Mouse (Mus musculus) frontal cortex, postnatal 10 days (tissue): ENCODE data around the gene H2al1b.
"Not testable (repeated sequence)": the region's sequence is repeated elsewhere in the genome, so short reads cannot be mapped to it uniquely, and the experiment has no call there.

Source experiments
- DNase-seq, 2 experiments: peaks; one replicate each; pipeline ENCODE4 v3.0.0; 2022; ENCODE audit warnings: low spot score in 2 of 2, mixed read lengths in 1 of 2

The H2al1b gene

DNA sequence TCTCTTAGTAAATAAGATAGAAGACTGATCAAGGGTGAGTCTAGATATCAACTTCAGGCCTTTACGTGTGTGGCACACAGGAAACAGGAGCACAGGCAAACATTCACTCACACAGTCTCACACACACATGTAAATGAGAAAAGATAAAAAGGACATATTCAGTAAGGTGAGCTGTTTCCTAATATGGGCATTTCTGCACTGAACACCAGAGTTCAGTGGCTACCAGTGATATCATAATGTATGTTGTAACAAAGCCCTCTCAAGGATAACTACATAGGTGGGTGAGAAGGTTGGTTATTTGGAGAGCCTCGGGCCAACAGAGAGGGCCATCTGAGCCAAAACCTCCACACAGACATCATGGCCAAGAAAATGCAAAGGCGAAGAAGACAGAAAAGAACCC, at the start of gene H2al1b:
TSS of gene H2al1b (plus strand) at position 301 of the 400 bp plus-strand sequence.
- DNase-seq, result not testable (repeated sequence)

DNA sequence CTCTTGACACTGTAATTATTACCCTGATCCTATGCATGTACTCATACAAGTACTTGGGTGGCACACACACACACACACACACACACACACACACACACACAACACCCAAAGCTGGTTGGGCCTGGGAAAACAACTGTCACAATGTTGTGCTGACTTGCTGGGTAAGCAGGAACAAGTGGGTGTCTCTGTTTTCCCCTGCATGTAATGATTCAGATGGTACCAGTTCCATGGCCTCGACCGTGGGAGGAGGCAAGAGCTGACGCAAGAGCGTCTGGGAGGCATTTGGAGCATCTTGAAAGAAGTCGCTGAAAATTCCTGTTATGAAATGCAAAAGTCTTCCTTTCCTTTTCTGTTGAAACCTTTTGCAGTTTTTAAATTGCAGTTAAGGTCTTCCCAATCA, 48.2 kb upstream of the H2al1b start:
- peak; percentile 14 to 19 for DNase-seq

DNA sequence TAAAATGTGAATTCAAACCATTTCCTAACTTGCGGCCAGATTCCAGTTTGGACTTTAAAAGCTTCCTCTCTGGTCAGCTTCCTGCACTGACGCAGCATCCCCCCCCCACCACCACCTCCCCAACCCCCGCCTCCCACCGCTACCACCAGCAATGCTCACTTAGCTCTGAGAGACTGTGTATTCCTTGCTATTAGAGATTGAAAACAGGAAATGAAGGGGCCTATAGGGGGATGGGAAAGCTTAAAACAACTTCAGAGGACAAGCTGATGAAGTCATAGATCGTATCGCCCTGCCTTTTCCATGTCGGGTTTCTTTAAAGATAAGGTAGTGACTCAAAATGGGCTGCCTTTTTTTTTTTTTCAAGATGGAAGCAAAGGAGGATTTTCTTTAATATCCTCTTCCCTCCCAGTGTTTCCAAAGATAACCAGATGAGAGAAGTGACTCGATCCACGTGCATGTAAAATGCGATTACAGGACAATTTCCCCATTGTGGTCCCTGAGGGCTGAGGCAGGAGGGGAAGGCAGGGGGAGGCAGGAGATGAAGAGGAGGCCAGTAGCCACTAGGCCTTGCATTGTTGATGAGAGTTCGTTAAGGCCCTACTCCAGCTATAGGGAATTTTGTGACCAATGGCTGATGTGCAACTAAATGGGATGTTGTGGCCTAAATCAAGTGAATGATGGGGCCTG, 47.6 kb upstream of the H2al1b start:
- DNase-seq, result no peak

DNA sequence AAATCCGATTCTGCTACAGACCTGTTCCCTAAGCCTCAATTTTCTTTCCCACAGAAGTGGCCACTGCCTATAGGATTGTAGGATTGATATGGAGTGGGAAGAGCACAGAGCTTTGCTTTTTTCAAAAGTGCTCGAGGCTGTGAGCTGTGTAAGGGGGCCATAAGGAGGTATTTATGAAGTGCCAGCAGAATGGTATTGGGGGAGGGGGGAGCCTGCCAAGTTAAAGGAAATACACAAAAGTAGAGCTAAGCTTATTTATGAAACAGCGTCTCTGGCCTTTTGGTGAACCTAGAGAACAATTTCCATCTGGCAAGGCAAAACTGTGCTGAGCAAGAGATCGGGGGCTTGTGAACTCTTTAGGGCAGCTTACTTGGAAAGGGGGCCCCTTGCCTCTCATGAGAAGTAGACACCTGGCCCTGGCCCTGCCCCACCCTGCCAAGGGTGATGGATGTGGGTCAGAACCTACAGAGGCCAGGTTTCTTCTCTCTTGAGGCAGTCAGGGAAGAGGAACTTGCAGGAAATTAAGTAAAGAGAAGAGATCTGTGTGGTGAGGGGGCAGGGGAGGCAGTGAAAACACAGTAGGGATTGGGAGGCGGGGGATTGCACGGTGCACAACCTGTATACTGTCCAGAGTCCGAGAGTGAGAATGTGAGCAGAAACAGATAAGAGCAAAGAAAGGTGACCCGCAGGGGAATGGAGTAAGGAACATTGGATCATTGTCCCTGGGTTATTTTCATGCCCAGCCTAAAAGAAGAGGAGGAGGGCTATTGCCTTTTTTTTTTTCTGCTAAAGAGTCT, 46.5 kb upstream of the H2al1b start:
- DNase-seq, result no peak

DNA sequence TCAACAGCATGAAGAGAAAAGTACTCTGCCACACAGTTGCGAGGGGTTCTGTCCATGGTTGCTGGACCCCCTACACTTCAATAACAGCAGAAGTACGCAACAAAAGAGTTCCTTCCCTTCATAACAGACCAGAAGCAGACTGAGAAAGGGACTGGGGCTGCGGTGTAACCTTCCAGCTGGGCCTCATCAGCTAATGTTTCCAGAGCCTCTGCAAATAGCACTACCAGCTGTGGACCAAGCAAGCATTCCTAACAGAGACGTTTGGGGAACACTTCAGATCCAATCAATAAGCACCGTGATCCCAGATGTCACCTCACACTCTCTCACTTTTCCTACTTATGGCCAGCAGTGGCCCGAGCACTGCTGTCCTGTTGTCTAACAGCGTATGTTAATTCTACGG, 37.3 kb upstream of the H2al1b start:
- no peak for DNase-seq

DNA sequence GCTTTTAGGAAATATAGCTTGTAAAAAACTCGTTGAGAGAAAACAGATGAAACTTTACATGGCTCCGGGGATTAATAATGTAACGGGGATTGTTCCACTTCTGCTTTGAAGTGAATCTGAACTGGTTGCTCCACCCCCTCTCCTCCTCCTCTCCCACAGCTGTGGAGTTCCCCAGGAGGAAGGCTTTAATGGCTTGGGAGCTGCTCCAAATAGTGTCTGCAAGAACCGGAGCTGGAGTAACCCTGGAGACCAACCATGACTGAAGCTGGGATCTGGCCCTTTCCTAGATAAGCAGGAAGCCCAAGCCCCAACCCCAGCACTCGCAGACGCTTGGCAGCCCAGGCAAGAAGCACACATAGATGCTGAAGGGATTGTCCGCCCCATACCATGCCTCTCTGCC, 34.4 kb upstream of the H2al1b start:
- DNase-seq, result peak in 1 of 2 experiments; percentile 8

DNA sequence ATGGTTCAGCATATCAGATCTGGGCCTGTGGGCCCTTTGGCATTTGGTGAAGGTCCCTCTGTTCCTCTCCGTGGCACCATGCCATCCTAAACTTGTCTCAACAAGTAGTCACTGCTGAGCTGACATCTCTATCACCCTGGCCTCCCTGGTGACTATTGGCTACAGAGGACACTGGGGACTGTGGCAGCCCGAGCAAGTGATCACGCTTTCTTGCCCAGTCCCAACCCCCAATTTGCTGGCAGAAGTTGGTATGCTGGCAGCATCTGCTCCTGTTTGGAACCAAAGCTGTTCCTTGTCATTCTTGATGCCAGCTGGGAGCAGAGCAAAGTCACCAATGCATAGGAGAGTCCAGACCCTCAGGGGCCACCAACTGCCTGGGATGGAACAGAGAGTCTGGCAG, 33.2 kb upstream of the H2al1b start:
- peak; percentile 22 to 23 for DNase-seq

DNA sequence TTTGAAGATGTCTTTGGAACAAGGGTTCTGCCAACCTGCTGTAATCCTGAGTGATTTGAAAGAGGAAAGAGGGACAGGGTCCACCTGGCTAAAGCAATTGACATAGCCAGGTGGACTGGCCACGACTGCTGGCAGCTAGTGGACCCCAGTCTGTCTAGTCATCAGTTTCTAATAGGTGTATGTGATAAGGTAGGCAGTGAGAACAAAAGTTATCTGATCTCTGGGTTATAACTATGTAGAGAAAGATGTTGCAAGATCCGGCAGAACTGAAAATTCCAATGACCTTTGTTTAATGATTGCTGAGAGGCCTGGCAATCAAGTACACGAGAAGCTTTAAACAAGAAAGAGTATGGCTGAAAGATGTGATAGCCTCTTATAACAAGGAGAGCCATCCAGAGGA, 29.0 kb upstream of the H2al1b start:
- DNase-seq, result no peak

DNA sequence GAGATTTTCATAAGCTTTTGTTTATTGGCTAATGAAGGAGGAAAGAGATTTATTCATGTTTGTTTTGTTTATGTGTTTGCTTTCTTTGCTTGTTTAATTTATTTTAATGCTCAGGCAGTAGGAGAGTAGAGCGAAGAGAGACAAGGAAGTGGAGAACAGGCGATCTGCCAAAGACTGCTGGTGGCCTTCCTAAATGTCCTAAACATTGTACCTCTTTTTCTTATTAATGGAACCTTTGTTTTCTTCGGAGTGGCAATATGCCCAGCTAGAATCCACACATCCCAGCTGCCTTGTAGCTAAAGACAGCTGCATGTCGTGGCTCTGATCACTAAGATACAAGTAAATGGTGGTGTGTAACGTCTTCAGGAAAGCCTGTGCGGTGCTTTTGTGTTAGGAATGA, 25.1 kb upstream of the H2al1b start:
- no peak for DNase-seq

DNA sequence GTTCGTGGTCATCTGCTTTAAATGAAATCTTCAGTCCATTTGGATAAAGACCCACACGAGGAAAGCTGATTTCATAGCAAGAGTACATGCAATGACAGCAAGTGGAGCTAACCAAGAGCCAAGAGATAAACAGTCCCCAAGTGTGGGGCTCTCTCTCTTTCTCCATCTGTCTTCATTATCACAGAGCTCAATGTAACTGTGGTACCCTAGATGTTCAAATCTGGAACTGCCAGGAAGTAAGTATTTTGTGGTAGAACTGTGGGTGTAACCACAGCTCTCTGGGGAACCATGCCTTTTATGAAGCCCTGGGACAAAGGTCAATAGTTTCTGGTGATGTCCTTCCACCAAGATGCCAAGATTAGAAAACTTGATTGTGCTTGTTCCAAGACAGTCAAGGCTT, 21.5 kb upstream of the H2al1b start:
- no peak for DNase-seq

DNA sequence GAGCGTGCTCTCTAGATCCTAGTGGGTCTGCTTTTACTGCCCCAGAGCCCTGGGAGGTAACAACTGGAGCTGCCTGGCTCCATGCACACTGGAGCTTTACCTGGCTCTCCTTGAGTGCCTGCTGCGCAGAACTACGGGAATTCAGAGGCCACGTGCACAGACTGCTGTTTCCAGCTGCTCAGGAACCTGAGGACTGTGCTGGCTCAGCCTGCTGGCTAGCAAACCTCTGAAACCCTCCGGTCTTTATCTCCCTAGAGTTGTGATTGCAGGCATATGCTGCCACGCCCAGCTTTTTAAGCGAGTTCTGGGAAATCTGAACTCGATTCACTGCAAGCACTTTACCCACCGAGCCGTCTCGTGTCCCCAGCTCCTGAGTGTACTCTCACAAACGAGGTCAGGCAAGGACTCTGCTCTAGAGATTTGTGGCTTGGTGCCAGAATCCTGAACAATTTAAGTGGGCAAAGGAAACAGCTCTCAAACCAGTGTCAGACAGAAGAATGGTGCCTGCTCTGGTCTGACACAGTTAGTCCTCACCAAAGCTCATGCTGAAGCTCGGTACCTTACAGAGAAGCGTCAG, 13.8 kb upstream of the H2al1b start:
- DNase-seq, result no peak

DNA sequence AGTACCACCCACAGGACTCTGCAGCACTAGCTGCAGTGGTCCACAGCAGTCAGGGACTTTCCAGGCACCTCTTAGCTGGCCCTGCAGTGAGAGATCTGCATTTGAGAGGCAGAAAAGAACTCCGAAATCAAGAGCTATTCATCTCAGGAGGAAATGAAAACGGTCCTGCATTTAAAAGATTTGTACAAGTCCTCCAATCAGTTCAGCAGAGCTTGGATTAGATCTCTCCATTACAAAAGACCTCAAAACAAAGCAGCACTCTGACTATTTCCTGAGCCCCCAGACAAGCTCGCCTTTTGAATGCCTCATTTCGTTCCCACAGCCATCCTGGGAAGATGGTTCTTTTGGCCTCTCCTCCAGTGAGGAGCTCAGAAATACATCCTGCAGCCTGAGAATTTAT, 13.0 kb upstream of the H2al1b start:
- DNase-seq, result no peak

DNA sequence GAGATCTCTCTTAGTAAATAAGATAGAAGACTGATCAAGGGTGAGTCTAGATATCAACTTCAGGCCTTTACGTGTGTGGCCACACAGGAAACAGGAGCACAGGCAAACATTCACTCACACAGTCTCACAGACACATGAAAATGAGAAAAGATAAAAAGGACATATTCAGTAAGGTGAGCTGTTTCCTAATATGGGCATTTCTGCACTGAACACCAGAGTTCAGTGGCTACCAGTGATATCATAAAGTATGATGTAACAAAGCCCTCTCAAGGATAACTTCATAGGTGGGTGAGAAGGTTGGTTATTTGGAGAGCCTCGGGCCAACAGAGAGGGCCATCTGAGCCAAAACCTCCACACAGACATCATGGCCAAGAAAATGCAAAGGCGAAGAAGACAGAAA, 3.3 kb upstream of the H2al1b start, which contains the start of gene H2al1a:
TSS of gene H2al1a (plus strand) at position 301 of the 400 bp plus-strand sequence.
- not testable (repeated sequence) for DNase-seq

DNA sequence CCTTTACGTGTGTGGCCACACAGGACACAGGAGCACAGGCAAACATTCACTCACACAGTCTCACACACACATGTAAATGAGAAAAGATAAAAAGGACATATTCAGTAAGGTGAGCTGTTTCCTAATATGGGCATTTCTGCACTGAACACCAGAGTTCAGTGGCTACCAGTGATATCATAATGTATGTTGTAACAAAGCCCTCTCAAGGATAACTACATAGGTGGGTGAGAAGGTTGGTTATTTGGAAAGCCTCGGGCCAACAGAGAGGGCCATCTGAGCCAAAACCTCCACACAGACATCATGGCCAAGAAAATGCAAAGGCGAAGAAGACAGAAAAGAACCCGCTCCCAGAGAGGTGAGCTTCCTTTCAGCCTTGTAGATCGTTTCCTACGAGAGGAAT, 3.1 kb downstream of the H2al1b start, which contains the start of gene H2al1c:
TSS of gene H2al1c (plus strand) at position 301 of the 400 bp plus-strand sequence.
- not testable (repeated sequence) for DNase-seq

DNA sequence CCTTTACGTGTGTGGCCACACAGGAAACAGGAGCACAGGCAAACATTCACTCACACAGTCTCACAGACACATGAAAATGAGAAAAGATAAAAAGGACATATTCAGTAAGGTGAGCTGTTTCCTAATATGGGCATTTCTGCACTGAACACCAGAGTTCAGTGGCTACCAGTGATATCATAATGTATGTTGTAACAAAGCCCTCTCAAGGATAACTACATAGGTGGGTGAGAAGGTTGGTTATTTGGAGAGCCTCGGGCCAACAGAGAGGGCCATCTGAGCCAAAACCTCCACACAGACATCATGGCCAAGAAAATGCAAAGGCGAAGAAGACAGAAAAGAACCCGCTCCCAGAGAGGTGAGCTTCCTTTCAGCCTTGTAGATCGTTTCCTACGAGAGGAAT, 6.3 kb downstream of the H2al1b start, which contains the start of gene H2al1d:
TSS of gene H2al1d (plus strand) at position 301 of the 400 bp plus-strand sequence.
- DNase-seq, result not testable (repeated sequence)

DNA sequence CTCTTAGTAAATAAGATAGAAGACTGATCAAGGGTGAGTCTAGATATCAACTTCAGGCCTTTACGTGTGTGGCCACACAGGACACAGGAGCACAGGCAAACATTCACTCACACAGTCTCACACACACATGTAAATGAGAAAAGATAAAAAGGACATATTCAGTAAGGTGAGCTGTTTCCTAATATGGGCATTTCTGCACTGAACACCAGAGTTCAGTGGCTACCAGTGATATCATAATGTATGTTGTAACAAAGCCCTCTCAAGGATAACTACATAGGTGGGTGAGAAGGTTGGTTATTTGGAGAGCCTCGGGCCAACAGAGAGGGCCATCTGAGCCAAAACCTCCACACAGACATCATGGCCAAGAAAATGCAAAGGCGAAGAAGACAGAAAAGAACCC, 9.4 kb downstream of the H2al1b start, which contains the start of gene H2al1e:
TSS of gene H2al1e (plus strand) at position 301 of the 400 bp plus-strand sequence.
- not testable (repeated sequence) for DNase-seq

DNA sequence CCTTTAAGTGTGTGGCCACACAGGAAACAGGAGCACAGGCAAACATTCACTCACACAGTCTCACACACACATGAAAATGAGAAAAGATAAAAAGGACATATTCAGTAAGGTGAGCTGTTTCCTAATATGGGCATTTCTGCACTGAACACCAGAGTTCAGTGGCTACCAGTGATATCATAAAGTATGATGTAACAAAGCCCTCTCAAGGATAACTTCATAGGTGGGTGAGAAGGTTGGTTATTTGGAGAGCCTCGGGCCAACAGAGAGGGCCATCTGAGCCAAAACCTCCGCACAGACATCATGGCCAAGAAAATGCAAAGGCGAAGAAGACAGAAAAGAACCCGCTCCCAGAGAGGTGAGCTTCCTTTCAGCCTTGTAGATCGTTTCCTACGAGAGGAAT, 12.6 kb downstream of the H2al1b start, which contains the start of gene H2al1f:
TSS of gene H2al1f (plus strand) at position 301 of the 400 bp plus-strand sequence.
- DNase-seq, result not testable (repeated sequence)

DNA sequence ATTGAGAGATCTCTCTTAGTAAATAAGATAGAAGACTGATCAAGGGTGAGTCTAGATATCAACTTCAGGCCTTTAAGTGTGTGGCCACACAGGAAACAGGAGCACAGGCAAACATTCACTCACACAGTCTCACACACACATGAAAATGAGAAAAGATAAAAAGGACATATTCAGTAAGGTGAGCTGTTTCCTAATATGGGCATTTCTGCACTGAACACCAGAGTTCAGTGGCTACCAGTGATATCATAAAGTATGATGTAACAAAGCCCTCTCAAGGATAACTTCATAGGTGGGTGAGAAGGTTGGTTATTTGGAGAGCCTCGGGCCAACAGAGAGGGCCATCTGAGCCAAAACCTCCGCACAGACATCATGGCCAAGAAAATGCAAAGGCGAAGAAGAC, 15.7 kb downstream of the H2al1b start, which contains the start of gene H2al1g:
TSS of gene H2al1g (plus strand) at position 301 of the 400 bp plus-strand sequence.
- DNase-seq, result not testable (repeated sequence)

DNA sequence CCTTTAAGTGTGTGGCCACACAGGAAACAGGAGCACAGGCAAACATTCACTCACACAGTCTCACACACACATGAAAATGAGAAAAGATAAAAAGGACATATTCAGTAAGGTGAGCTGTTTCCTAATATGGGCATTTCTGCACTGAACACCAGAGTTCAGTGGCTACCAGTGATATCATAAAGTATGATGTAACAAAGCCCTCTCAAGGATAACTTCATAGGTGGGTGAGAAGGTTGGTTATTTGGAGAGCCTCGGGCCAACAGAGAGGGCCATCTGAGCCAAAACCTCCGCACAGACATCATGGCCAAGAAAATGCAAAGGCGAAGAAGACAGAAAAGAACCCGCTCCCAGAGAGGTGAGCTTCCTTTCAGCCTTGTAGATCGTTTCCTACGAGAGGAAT, 19.0 kb downstream of the H2al1b start, which contains the start of gene H2al1h:
TSS of gene H2al1h (plus strand) at position 301 of the 400 bp plus-strand sequence.
- DNase-seq, result not testable (repeated sequence)

DNA sequence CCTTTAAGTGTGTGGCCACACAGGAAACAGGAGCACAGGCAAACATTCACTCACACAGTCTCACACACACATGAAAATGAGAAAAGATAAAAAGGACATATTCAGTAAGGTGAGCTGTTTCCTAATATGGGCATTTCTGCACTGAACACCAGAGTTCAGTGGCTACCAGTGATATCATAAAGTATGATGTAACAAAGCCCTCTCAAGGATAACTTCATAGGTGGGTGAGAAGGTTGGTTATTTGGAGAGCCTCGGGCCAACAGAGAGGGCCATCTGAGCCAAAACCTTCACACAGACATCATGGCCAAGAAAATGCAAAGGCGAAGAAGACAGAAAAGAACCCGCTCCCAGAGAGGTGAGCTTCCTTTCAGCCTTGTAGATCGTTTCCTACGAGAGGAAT, 22.1 kb downstream of the H2al1b start, which contains the start of gene H2al1i:
TSS of gene H2al1i (plus strand) at position 301 of the 400 bp plus-strand sequence.
- not testable (repeated sequence) for DNase-seq

DNA sequence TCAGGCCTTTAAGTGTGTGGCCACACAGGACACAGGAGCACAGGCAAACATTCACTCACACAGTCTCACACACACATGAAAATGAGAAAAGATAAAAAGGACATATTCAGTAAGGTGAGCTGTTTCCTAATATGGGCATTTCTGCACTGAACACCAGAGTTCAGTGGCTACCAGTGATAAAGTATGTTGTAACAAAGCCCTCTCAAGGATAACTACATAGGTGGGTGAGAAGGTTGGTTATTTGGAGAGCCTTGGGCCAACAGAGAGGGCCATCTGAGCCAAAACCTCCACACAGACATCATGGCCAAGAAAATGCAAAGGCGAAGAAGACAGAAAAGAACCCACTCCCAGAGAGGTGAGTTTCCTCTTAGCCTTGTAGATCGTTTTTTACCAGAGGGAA, 25.3 kb downstream of the H2al1b start, which contains the start of gene H2al1j:
TSS of gene H2al1j (plus strand) at position 301 of the 400 bp plus-strand sequence.
- not testable (repeated sequence) for DNase-seq

DNA sequence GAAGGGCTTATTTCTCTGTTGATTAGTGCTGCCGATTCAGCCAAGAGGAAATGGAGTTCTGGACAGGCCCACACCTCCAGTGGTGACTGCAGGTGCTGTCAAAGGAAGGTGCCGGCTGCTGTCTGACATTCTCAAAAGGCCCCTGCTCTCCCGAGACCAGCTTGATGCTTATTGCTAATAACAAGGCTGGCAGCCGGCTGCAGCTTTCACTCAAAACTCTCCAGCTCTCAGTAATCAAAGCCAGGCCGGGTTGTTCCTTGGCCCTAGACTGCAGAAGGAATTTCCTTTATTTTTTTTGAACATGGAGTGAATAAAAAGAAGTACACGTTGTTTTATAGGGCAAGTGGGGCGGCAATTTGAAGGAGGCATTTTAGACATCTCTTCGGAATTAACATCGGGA, 43.5 kb downstream of the H2al1b start:
- no peak for DNase-seq
